Mouse (Mus musculus) embryo, embryonic 10 days (tissue): Measurements from ENCODE around the gene Ccdc102a.
A peak's percentile ranks its signal among the peaks of the same experiment; 100 is the strongest.

ENCODE experiments used
- DNase-seq: peaks from one replicate; pipeline ENCODE4 v3.0.0-alpha.2; 2015; ENCODE audit warnings: low spot score

Ccdc102a gene

DNA sequence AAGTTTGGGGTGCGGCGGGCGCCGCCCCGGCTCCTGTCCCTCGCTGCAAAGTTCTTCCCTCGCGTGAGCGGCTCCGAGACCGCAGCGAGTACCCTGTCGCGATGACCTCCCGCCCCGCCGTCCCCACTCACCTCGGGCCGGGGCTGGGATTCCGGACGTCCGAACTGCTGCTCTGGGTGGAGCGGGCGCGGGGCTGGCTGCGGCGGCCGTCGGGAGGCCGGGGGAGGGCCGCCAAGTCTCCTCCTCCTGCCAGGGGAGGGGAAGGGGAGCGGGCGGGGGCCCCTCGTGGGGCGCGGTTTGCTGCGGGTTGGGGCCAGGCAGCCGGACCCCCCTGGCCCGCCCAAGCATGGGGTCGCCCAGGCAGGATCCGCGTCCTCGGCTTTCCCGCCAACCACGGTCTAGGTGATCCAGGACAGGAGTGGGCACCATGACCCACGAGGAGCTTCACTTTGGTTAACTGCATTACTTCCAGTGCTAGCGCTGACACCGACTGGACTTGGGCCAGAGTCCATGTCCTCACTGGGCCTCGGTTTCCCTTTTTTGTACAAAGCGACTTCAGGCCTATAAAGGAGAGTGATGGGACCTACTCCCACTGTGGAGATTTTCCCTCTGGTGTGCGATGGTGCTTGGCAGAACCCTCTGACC is at the start of gene Ccdc102a:
Gene Ccdc102a, minus strand, starts transcription at position 248 of the 645 bp plus-strand sequence.
- DNase-seq: peak; percentile 56

DNA sequence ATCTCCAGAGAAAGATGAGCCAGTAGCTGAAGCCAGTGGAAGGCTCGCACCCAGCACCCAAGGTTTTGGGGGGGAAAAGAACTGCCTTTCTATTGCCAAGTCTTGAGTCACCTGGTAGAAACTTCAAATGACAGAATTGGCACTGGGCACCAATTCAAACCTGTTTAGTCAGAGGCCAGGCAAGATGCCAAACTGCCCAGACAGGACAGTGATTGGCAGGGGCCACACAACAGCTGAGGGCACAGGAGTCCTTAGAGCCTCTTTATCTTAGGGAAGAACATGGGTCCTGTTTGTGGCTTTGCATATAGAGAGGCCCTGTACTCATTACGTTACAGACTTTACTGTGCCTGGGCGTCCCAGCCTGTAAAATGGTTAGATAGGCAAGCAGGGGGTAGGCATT is 49.7 kb upstream of the Ccdc102a start:
- no peak for DNase-seq

GRCm38 (mm10) chr8:94967071-94967470 is 49.2 kb upstream of the Ccdc102a start:
- DNase-seq: no peak

DNA sequence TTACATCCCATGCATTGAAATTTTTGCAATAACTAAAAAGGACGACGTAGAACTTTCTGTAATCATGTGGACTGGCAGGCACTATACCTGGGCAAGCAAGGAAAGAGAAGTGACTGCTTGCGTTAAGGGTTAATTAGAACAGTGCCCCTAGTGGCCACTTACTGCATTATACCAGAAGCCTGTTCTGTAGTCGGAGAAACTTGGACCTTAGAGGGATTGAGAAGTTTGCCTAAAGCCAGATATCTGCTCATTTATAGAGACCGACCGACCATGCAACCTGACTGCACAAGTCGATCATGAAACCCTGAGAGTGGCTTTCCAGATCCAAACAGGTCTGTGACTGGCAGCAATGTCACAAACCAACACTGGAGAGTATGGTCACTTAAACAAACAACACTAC is 48.7 kb upstream of the Ccdc102a start:
- DNase-seq: peak; percentile 72

DNA sequence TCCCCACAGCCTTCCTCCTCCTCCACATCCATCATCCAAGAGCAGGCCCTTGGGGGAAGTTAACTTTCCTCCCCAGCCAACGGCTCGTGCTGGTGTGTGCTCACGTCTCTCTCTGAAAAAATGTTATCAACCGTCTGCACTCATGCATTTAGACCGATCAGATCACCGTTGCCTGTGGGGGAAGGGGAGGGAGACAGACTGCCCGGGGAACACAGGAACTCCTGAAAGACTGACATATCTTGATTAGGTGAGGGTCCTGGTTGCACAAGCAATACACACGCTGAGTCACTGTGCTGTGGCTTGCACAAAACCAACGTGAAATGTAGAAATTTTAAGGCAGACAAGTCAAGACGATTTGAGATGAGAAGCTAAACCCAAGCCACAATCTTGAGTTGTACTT is 46.9 kb upstream of the Ccdc102a start:
- peak; percentile 27 for DNase-seq

DNA sequence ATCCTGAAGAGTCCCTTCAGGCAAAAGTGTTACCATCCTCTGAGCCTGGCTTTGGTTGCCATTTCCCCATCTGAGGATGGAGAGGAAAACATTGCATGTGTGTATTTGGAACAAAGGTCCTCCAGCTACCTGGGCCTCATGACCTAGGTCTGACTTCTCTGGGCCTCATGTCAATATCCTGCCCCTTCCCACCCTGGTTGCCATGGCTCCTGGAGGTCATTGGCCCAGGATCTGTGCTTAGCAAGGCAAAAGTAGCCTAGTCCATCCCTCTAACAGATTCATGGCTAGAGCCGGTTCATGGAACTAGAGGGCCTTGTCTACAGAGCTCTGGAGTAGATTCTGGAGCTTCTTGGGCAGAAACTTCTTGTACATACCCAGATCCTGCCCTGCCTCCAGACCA is 44.3 kb upstream of the Ccdc102a start:
- DNase-seq: no peak

DNA sequence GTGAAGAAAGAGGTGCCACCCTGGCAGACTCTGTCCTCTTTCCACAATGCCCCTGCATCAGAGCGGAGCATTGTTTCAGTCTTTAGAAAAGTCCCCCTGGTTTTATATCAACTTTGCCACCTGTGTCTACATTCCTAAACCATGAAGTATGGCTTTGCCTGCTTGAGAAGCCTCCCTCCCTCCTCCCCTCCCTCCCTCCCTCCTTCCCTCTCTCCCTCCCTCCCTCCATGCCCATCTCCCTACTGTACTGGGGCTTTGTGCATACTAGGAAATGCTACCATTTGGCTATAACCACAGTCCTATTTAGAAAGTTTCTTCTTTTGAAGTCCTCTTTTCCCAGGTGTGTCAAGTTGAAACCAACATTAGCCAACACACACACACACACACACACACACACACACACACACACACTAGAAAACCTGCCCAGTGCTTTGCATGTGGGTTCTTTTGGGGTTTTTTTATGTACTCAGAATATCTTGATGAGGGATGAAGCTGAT is 38.2 kb upstream of the Ccdc102a start:
- no peak for DNase-seq

DNA sequence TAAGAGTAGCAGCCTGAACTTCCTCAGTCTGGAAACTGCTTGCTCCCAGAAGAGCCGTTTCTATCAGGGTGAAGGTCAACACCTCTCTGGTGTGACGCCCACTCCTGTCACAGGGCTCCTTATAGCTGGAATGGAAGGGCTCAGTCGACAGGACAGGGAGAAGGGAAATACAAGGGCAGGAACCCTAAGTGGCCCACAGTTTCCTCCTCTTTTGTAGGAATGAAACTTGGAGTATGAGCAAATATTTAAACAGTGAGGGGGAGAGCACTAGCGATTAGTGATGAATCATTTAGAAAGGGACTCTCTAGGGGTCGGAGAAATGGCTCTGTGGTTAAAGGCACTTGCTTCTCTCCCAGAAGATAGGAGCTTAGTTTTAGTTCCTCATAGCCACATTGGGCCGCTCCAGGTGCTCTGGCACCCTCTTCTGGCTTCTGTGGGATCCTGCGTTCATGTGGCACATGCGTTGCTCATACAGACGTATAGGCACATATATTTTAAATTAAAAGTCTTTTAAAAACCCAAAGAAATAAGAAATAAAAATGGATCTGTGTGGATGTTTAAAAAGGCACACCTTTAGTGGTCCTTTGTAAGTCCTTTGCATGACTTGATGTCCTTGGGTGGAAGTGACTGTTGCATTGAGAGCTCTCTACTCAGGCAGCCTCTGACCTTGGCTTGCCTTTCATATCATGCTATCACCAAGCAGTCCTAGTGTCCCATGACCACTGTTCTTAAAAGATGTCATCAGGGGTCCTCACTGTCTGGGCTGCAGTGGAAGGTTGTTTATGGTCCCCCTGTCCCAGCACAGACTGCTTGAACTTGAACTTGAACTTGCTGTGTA is 37.2 kb upstream of the Ccdc102a start:
- peak; percentile 61 for DNase-seq

- DNase-seq: no peak
These were observed 36.5 kb upstream of the Ccdc102a start for GRCm38 (mm10) chr8:94954368-94954737.

DNA sequence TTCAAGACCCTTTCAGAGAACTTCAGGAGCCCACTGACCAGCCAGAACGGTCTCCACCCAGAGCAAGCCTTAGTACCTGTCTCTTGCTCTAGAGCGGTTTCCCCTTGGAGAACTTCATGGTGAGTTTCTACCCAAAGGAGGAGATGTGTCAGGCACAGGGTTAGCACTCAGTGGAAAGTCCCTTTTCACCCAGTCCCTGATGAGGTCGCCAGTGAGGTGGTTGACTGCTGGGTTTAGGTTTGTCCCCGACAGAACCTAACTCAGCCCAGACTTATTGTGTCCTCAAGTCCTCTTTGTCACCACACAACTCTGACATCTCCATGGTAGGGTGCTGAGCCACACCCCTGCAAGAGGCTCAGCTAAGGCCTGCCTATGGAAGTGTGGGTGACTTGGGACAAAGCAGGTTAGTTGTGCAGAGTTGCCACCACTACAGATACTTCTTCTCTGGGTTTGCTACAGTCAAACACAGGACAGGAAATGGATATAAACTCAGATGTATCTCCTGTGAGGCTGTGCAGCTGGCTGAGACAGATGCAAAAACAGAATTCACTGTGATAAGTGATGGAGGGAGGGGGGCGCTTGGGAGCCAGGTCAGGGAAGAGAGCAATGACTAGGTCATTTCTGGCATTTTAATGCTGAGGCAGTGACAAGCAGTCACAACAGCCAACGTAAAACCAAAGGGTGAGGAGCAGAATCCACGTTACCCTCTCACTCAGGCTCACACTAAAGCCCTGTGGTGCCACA is 35.9 kb upstream of the Ccdc102a start:
- DNase-seq: no peak

DNA sequence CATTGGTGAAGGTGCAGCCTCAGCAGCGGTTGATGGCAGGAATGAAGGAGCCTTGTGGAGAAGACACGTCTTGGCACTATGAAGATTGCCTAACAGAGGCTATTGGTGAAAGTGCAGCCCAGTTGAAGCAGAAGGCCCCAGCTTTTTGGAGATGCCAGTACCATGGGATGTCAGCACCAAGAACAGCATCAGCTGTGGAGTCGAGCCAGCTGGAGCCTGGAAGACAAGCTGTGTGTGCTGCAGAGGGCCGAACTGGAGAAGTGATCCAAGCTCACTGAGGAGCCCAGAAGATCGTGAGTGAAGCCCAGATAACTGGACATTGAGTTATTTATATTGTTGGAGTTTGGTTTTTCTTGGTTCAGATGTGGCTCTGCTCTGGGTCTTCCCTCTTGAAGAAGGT is 34.2 kb upstream of the Ccdc102a start:
- no peak for DNase-seq

GRCm38 (mm10) chr8:94950458-94950857 is 32.6 kb upstream of the Ccdc102a start:
- DNase-seq: no peak

- peak; percentile 83 for DNase-seq
These were observed 32.1 kb upstream of the Ccdc102a start for GRCm38 (mm10) chr8:94950046-94950445.

GRCm38 (mm10) chr8:94949010-94949409 is 31.1 kb upstream of the Ccdc102a start:
- DNase-seq: no peak

DNA sequence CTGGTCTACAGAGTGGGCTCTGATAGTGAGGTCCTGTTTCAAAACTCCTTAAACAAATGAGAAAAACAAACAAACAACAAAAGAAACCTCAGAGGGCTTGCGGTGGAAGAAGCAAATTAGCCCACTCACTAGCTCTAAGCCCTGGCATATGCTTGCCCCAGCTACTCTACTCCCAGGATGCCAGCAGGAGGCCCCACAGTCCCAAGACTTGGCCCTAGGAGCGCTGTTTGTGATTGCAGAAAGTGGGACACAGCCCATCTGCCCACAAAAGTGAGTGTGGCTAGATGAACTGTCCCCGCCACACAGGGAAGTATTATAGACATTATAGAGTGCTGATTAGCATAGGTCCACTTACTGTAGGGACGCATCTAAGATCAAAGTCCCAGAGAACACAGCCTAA is 30.5 kb upstream of the Ccdc102a start:
- DNase-seq: no peak

- no peak for DNase-seq
These were observed 27.3 kb upstream of the Ccdc102a start for GRCm38 (mm10) chr8:94945185-94945584.

DNA sequence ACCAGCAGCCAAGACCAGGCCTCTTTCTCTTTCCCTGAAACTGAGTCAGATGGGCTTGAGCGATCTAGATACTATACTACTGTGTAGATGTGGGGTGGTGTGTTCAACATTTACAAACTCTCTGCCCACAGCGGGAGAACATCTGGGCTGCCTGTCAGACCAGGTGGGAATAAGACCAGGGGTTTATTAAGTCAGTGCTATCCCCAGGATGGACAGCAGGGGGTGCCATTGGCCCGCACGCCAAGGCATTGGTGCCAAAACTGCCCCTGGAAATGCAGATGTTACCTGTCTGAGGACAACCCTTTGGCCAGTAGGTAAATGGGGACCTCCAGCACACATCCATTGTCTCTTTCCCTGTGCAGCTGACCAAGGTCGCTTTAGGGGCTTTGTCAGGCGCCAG is 24.7 kb upstream of the Ccdc102a start:
- DNase-seq: peak; percentile 76

GRCm38 (mm10) chr8:94935172-94935571 is 17.3 kb upstream of the Ccdc102a start:
- no peak for DNase-seq

DNA sequence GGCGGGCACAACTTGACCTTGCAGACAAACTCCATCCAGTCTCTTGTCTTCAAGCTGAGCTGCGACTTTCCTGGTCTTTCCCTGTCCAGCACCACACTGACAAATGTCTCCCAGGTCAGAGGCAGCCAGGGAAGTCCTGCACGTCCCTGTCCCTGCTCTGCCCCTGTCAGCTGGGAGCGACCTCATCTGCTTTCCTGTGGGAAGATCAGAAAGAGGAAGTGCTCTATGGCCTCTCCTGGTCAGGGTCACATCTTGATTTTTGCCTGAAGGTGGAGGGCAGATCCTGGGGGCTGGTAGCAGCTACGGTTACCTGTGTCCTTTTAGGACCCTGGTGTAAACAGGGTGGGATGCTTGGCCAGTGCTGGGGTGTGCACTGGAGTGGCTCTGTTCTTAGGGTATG is 16.0 kb upstream of the Ccdc102a start:
- DNase-seq: no peak

DNA sequence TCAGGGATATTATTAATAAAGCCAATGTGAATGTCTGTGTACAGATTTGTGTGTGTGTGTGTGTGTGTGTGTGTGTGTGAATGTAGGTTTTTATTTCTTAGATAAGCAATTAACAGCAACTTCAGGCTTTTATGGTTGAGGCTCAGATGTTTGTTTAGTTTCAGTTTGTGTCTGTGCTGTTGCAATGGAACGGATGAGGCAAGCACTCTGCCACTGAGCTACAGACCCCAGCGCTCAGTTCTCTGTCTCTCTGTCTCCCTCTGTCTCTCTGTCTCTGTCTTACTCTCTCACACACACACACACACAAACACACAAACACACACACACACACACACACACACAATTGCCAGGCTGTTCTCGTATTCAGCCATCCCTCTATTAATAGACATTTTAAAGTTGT is 10.3 kb upstream of the Ccdc102a start:
- DNase-seq: no peak

DNA sequence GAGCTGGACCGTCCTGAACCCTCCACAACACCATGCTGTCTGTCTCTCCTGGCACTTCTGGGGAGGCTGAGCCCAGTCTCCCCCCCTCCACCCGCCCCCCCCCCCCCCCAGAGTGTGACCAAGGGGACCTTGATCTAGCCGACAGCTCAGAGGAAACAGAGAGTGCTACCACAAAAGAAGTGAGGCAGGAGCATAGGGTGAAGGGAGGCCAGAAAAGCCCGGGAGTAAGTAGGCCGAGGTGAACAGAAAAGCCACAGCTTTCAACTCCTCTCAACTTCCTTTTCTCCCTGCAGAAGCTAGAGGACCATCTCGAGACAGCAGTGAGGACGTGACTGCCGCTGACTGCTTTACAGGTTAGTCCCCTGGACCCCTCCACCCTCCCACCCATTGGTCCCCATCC is 5.5 kb upstream of the Ccdc102a start, which contains the start of gene Adgrg5:
Gene Adgrg5, plus strand, starts transcription at position 290 of the 400 bp plus-strand sequence.
- no peak for DNase-seq

- no peak for DNase-seq
These were observed 4.7 kb upstream of the Ccdc102a start for GRCm38 (mm10) chr8:94922602-94923001.

DNA sequence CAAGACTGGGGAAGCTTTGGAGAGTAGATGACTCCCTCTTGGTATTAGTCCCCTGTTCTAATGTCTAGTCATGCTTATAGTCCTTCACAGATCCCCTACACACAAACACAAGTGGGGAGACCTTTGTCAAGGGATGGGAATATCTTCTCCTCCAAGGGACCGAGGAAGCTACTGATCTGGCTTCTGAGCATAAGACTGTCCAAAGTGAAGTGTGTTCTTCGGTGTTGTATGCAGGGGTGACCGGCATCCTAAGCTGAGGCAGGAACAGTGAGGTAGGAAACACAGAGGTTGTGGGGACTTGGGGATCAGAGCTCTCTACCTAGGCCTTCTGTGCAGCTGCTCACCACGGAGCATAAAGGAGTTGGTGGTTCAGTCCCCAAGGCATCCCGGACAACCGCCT is 4.3 kb upstream of the Ccdc102a start:
- DNase-seq: no peak
